Mouse (Mus musculus) cerebellum, adult (tissue): Measurements from ENCODE around the gene Fut4.
"Not testable (repeated sequence)": the region's sequence is repeated elsewhere in the genome, so short reads cannot be mapped to it uniquely, and the experiment has no call there.

Experiments used
- ATAC-seq: cut with Nextera tagmentation; 2 replicates; pipeline ENCODE4 v1.9.2; 2017; ENCODE audit warnings: mild to moderate bottlenecking, moderate library complexity, mixed read lengths; ENCODE audit not compliant: insufficient number of reproducible peaks, low FRiP score, low TSS enrichment

Fut4 gene

DNA sequence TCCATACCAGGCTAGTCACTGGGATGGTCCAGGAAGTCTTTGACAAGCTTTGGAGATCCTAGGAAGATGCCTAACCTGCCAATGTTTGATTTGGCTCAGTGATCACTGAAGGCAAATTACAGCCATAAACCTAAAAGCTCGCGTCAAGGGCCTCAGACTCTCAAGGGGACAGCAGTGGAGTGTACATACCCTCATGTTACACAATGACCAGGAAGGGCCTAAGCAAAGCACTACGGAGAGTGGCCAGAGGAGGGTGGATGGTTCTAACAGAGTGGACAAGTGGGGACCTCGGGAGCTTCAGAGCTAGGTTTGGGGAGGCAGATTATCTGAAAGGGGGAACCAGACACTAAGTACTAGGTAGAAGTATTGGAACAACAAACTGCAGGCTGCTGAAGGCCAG is 25.6 kb downstream of the Fut4 start:
- ATAC-seq = no peak

DNA sequence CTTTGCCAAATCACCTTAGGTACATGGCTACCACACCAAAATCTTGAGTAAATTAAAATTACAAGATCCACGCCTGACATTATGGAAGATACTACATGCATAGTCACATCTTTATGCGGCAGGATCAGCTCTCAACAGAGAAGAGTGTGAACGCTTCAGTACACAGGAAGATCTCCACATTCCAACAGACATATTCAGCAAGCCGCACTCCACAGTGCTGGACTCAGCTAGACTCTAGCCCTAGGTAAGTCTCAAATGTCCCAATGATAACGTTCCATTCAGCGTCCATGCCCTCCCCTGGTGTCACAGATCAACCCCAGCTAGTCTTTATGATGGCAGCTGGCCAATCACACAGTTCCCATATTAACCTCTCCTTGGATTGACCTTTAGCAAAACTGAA is 26.2 kb downstream of the Fut4 start:
- no peak for ATAC-seq

DNA sequence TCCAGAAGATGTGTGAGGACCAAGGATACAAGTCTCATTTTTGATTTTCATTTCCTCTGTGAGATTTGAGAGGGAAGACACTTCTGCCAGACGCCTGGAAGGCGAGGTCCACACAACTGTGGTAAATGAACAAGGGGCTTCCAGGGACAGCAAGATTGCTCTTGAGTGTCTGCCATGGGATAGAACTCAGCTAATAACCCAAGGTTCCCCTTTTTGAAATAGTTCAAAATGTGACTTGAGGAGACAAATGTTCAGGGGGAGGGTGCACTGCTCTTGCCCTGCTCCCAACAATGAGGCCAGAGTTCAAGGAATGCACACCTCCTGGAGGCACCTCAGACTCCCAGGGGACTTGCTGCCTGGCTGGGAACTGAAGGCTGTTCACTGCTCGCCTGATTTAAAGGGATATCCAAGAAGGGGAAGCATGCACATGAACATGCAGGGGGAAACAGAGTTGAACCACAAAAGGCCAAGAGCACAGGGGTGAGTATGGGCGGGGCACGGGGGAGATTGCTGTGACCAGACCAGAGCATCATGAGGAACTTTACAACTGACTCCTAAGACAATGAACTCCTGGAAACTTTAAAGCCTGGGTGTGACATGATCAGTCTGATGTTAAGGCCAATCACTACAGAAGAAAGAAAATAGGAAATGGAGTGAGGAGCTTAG is 27.3 kb downstream of the Fut4 start:
- ATAC-seq = no peak

DNA sequence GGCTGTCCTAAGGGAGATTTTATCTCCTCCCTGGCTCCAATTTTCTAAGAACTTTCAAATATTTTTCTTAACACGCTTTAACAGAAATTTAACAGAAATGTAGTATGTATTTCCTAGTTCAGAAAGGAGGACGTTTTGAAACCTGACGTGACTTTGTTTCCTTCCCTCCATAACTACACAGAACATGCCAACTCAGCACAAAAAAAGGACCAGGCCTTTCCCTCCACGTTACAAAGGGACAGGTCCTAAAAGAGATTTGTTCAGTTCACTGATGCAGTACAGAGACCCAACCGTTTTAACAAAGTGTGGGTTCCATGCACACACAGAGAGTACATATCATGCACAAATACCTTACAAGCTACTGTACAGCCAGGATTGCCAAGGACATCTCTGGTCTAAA is 30.6 kb downstream of the Fut4 start:
- ATAC-seq = no peak

DNA sequence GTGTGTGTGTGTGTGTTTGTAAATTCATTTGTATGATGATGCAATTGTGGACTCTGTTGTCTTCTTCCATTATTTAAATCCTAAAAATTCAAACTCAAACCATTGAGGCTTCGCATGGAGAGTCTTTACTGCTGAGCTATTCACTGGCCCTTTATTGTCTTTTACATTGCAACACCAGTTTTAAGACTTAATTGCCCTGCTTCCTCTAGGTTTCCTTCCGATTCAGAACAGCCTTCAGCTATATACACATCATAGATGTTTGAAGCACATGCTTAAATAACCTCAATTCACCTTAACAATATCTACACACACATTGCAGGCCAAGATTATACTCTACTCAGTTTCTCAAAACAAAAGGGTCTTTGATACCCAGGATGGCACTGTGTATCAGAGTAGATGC is 31.8 kb downstream of the Fut4 start:
- ATAC-seq = no peak

DNA sequence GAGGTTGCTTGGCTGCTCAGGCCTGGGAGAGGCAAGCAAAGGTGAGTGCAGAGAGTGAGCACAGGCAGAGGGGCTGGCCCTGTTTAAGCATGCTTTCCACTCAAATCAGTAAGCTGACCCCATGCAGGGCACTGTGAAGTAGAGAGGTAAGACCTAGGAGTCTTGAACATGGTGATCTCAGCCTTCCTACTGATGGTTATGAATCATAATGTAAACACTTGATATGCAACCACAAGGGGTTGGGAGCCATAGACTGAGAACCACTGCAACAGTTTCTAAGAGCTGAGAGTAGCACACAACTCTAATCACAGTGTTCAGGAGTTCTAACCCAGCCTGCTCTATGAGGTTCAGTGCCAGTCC is 33.9 kb downstream of the Fut4 start:
- no peak for ATAC-seq

DNA sequence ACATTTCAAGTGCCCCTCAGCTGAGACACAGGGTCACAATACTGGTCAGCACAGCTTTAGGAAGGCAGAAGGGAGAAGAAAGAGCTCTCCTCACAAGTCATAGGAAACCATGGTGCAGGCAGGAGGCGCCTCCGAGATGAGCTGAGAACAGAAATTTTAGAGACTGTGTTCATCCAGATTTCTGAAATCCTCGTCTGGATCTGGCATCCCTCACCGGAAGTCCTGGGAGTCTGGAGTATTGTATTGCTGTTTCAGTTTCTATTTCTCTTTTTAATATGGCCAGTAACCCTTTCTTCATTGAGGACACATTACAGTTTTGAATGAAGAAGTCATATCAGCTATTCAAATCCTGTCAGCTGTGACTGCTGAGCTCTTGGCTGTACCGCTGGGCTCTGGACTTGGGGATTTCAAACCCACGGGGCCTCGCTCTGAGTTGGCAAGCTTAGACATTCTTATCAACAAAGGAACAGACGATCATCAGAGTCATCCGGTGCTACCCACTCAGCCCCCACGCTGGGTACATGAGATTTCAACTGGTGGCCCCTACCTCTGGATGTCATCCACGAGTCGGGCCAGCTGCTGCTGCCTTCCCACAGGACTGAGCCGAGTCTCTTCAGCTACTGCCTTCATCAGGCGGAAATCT is 34.4 kb downstream of the Fut4 start:
- no peak for ATAC-seq

DNA sequence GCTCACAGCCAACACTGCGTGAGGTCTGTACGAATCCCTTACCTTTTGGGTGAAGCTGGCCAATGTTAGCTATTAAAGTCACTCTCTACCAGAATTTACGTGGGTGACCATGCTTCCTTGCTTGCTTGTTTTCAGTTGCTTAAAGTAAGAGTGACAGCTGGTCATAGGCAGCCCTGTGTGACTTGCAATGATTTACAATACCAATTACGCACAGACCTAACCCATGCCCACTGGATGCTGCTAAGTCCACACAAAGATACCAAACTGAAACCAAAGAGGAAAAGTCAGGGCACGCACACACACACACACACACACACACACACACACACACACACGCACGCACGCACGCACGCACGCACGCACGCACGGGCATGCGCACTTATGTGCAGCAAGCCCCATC is 36.9 kb downstream of the Fut4 start:
- no peak for ATAC-seq

DNA sequence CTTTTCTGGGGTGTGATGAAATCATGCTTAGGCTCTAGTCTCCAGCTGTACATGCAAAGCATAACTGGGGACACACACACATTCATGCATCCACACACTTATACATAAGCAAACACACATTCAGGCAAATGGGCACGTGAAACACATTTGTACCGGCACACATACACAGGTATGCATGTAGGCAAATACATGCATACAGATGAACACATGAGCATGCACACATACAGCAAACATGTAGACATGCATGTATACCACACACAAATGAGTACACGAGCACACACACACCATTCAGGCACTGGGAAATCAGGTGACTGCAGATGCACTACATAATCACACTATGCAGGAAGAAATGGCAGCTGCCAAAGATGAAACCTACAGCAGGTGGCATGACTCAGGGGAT is 41.3 kb downstream of the Fut4 start:
- ATAC-seq = no peak

DNA sequence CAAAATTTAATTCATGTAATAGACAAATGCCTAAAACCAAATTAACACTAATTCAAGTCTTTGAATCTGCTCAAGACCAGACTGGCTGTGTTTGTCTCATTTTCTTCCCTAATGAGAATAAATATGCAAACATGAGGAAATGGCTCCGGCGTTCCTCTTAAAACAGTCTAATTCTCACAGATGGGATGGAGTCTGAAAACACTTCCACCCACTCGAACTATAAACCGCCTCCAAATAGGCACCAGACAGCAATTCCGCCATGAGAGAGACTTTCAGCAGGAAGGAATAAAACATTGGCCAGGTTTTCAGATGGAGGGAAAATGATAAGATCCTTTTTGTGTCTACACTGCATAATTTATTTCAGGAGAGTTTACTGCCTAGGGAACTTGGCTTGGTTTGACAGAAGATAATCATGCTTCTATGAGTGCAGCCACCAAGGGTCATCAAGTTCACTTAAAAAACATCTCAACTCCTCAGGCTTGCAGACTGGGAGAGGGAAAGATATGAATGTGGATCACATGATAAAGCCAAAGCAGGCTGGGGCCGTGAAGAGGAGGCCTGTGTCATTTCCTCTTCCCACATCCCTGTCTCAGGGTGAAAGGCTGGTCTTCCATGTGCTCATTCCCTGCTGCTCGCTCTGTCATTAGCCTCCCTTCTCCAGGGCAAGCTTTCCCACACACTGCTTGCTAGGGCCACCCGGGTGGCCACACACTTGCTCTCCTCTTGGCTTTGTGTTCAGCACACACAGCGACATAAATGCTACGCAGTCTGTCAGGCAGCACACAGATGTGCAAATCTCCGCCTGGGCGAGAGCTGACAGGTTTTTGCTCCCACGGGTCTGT is 46.7 kb downstream of the Fut4 start:
- no peak for ATAC-seq

DNA sequence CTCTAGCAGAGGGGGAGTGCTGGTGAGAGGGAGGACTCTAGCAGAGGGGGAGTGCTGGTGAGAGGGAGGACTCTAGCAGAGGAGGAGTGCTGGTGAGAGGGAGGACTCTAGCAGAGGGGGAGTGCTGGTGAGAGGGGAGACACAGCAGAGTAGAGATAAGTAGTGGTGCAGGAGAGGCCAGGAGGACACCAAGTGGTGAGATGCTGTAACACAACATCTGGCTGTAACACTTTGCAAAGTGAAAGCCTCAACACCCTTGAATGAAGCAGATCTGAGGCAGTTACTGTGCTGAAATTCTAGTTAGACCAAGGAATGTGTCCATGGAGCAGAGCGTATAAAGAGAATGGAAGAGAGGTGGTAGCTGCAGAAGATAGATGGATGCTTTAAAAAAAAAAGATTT is 51.4 kb downstream of the Fut4 start:
- ATAC-seq = not testable (repeated sequence)

DNA sequence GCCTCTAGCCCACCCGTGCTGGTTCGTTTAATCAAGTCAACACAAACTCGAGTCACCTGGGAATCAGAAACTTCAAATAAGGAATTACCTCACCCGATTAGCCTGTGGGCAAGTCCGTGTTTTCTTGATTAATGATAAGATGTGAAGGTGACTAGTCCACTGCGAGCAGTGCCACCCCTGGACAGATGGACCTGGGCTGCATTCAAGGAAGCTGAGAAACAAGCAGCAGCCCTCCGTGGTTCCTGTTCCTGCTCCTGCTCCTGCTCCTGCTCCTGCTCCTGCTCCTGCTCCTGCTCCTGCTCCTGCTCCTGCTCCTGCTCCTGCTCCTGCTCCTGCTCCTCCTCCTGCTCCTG is 52.9 kb downstream of the Fut4 start:
- ATAC-seq = 0 out of 2 replicates have a peak, but pooled peaks have one; percentile 27

DNA sequence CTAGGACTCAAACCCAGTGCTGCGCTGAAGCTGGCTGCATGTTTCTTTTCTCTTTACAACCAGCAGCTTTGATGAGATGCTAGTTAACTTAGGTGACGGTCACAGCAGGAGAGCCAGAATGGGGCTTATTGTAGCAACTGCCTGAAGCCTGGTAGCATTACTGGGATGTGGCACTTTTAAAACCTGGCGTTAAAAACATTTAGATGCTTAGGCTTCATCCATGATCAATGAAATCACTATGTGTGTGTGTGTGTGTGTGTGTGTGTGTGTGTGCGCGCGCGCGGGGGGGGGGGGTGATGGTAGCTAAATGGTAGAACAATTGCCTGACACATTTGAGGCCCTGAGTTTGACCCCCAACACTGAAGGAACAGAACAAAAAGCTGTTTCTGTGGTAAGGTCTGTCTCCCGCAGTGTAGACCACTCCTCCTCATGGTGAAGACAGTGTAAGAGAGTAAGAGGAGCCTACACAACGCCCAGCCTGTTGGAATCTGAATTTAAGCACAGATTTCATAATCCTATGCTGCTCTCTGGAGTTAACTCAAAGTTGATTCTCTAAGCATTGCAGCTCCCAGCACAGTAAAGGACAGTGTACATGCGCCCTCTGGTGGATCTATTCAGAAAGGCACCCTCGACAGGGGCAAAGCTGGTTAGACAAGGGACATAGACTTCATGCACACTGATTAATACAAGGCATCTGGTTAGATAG is 53.5 kb downstream of the Fut4 start:
- ATAC-seq = peak; percentile 81; the same call in 1 of the 2 replicates
